Mouse (Mus musculus): ENCODE results near the gene Cnr2. TPM values are rescaled to one million over a fixed set of nuclear protein-coding genes. Genes with fewer than 3 reads are reported as not detected.

The Cnr2 gene
- total RNA-seq, 2 experiments from 2014 or later = 0.47 to 0.60 TPM

GRCm38 (mm10) chr4:135874564-135875535, 20.3 kb upstream of the Cnr2 start:
- intact Hi-C loops (cut with DNase I; ENCODE audit: low total_unique reads) = no loop called here
- no peak for DNase-seq

GRCm38 (mm10) chr4:135875546-135875945, 19.6 kb upstream of the Cnr2 start:
- DNase-seq = no peak
- intact Hi-C loops (cut with DNase I; ENCODE audit: low total_unique reads) = no loop called here

DNA sequence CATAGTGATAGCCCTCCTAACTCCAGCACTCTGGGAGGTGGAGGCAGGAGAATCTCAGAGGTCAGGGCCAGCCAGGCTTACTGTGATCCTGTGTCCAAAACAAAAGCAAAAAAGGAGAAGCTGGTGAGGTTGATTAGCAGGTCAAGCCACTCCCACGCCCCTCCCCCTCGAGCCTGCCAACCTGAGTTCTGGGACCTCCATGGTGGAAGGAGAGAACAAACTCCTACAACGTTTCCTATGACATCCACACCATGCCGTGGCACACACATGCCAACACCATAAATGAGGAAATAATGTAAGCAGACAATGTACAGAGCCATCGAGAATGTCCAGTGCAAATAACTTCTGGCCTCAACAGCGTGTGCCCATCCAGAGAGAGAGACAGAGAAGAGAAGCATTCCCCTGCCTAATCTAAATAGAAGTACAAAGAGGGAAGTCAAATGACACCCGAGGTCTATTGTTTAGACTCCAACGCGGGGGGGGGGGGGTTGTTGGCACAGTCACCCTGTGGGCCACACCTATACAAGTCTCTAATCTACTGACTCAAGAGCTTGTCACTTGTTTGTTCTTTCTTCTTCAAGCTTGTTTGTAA, 19.1 kb upstream of the Cnr2 start:
- DNase-seq = peak; percentile 67
- intact Hi-C loops (cut with DNase I; ENCODE audit: low total_unique reads) = no loop called here

DNA sequence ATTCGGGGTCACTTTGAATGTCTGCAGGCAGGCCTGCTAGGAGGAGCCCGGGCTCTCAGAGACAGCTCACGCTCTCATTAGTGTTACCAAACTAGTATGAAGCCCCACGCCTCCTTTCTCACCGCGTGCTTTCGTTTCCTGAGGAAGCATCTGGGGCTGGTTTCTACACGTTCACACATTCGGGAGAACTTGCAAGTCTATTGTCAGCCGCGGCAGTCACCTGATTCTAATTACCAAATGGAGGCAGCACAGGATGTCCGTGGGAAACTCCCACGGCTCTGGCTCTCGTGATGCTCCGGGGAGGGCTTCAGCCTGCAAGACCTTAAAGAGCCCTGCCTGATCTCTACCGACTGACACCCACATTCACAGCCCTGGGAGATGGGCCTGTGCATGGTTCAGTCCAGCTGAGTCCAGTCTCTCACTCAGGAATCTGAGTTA, 18.6 kb upstream of the Cnr2 start:
- intact Hi-C loops (cut with DNase I; ENCODE audit: low total_unique reads) = no loop called here
- peak; percentile 65 for DNase-seq

- intact Hi-C loops (cut with DNase I; ENCODE audit: low total_unique reads) = no loop called here
These were observed 17.5 kb upstream of the Cnr2 start for GRCm38 (mm10) chr4:135877742-135878141.

GRCm38 (mm10) chr4:135879021-135879420, 16.2 kb upstream of the Cnr2 start:
- intact Hi-C loops (cut with DNase I; ENCODE audit: low total_unique reads) = no loop called here
- DNase-seq = no peak

More at GRCm38 (mm10) chr4:135877742-135878141, 17.5 kb upstream of the Cnr2 start:
- no peak for DNase-seq

DNA sequence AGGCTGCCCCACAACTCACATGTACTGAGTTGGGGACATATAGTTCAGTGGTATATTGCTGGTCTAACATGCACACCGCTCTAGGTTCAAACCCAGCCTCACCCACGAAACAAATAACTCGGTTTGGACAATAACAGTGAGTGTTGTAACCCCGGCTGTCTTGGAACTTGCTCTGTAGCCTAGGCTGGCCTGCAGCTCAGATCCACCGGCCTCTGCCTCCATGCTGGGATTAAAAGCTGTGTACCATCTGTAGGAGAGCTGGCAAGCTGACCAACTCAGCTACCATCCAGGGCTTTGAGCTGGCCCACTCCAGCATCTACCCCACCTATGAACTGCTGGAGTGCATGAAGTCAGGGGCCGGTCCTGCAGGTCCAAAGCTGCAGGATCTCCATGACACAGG, 15.2 kb upstream of the Cnr2 start:
- intact Hi-C loops (cut with DNase I; ENCODE audit: low total_unique reads) = loop anchor here (5.0 kb wide), 2 partner anchors 63 to 78 kb away; no protein-coding TSS in a partner anchor
- DNase-seq = no peak

DNA sequence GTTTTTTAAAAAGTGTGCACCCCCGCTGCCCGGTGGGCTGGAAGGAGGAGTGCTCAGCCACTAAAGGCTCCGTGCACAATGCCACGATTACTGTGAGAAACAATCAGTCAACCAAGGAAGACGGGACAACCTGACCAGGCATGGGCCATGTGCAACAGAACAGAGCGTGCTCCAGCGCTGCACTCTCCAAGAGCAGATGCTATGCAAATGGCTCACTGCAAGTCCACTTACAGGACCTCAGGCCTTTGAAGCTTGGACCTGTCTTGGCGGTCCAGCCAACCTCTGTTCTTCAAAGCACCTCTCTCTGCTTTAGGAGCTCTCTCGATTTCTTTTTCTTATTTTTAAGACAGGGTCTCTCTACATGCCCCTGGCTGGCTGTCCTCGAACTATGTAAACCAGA, 14.6 kb upstream of the Cnr2 start:
- intact Hi-C loops (cut with DNase I; ENCODE audit: low total_unique reads) = loop anchor here (5.0 kb wide), 2 partner anchors 63 to 78 kb away; no protein-coding TSS in a partner anchor
- no peak for DNase-seq

DNA sequence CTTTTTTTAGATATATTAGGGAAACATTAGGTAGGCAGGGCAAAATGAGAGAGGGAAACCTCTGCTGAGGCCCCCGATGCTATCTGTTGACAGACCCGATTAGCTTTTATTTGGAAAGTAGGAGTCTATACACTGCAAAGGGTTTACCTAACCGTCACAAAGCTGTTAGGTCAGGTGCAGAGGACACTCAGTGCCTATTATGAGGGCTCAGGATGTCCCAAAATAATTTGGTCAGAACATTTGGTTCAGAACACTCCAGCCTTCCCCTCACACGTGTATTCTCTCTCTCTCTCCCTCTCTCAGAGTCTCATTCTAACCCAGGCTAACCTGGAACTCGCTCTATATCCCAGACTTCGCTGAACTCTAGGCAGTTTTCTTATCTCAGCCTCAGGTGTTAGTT, 13.2 kb upstream of the Cnr2 start:
- intact Hi-C loops (cut with DNase I; ENCODE audit: low total_unique reads) = loop anchor here (5.0 kb wide), 2 partner anchors 65 to 80 kb away; no protein-coding TSS in a partner anchor
- DNase-seq = no peak

- DNase-seq = no peak
- intact Hi-C loops (cut with DNase I; ENCODE audit: low total_unique reads) = loop anchor here (5.0 kb wide), 2 partner anchors 66 to 81 kb away; no protein-coding TSS in a partner anchor
These were observed 11.8 kb upstream of the Cnr2 start for GRCm38 (mm10) chr4:135883401-135883851.

DNA sequence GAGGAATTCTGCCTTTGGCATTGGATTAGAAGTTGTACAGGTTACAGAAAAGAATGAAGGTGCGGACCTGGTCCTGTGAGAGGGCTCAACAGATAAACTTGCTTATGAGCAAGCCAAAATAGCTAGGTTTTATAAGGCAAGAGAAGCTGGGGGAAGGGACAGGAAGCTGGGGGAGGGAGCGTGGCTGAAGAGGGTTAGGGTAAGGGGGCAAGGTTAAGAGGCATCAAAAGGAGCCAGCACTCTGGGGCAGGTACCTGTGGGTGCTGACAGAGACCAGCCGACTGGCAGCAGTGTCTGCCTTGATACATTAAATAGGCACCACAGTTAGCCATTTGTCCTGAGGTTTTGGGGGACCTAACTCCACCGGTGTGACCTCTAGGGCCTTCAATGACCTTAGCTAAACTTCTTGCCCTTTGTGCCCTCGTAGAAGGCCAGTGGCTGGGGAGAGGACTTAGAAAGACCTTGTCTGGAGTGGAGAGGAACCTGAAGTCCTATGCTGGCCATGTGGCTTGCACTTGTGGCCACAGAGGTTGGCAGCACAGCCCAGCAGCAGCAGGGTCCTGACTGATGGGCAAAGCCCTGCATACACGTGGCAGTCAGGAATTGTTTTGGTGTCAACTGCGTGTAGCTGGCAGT, 11.2 kb upstream of the Cnr2 start:
- intact Hi-C loops (cut with DNase I; ENCODE audit: low total_unique reads) = loop anchor here (5.0 kb wide), 2 partner anchors 67 to 82 kb away; no protein-coding TSS in a partner anchor
- DNase-seq = no peak

- intact Hi-C loops (cut with DNase I; ENCODE audit: low total_unique reads) = loop anchor here (5.0 kb wide), 2 partner anchors 67 to 82 kb away; no protein-coding TSS in a partner anchor
- no peak for DNase-seq
These were observed 10.7 kb upstream of the Cnr2 start for GRCm38 (mm10) chr4:135884531-135884930.

- DNase-seq = no peak
- intact Hi-C loops (cut with DNase I; ENCODE audit: low total_unique reads) = no loop called here
These were observed 9.5 kb upstream of the Cnr2 start for GRCm38 (mm10) chr4:135885676-135886075.

DNA sequence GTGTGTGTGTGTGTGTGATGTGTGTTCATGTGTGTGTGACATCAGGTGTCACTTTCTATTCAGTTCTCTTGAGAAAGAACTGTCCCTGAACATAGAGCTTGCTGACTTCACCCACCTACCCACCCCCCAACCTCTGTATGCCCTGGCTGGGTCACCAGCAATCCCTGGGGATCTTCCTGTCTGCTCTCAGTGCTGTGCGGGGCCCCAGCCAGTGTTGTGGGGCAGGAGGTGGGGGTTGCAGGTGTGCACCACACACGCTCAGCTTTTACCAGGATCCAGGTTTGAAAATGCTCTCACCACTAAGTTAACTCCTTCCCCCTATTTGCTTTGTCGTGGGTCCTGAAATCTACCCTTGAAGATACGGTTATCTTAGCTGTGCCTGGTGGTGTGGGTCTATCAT, 9.0 kb upstream of the Cnr2 start:
- intact Hi-C loops (cut with DNase I; ENCODE audit: low total_unique reads) = no loop called here
- DNase-seq = no peak

DNA sequence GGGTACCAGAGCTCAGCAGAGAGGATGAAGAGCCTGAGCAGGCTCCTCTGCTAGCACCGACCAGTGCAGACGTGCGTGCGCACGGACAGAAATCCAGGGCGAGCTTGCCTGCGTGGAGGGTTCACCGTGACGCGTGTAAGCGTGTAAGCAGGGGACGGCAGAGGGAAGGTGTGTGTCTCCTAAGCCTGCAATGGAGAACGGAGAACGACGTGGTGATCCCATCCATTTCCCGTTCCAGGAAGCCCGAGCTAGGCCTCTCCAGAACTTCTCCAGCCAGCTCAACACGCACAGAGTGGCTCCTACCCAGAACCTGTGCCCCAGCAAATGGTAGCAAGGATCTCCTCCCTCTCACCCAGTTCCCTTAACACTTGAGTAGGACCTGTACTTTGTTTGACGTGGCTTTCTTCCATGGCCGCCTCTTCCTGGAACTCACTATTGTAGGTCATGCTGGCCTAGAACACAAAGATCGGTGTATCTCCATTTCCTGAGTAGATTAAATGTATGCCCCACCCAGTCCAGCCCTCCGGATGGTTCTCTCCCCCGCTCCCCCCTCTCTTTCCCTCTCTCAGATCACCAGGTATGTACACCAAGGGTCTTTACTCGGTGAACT, 6.6 kb upstream of the Cnr2 start:
- intact Hi-C loops (cut with DNase I; ENCODE audit: low total_unique reads) = no loop called here
- DNase-seq = no peak

DNA sequence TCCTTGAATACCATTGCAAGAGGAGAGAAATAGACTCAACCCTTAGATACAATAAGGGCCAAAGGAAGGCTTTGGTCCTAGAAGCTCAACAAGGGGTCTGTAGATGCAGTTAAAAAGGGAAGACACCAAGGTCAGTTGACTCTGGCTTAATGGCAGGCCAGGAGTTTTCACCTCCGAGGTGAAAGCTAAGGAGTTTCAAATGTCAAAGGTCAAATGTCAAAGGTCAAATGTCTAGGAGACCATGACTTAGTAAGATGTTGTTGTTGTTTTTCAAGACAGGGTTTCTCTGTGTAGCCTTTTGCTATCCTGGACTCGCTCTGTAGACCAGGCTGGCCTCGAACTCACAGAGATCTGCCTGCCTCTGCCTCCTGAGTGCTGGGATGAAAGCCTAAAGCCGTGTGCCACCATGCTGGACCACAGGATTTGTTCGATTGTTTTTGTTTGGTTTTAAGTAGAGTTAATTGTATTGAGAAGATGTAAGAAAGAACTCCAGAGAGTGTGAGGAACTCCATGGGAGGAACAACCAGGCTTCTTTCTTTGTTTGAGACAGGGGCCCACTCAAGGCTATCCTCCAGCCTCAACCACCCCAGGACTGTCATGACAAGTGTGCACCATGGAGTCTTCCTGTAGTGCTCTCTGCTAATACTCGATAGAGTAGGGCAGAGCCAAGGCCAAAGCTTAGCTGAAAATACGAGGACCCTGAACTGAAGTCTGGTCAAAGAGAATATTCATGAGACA, 5.9 kb upstream of the Cnr2 start:
- DNase-seq = no peak
- intact Hi-C loops (cut with DNase I; ENCODE audit: low total_unique reads) = no loop called here

GRCm38 (mm10) chr4:135889884-135890283, 5.3 kb upstream of the Cnr2 start:
- intact Hi-C loops (cut with DNase I; ENCODE audit: low total_unique reads) = loop anchor here (5.0 kb wide), 1 partner anchor 42 kb away; no protein-coding TSS in a partner anchor

GRCm38 (mm10) chr4:135891539-135891938, 3.7 kb upstream of the Cnr2 start:
- no peak for DNase-seq
- intact Hi-C loops (cut with DNase I; ENCODE audit: low total_unique reads) = loop anchor here (5.0 kb wide), 1 partner anchor 41 kb away; no protein-coding TSS in a partner anchor

More at GRCm38 (mm10) chr4:135889884-135890283, 5.3 kb upstream of the Cnr2 start:
- peak; percentile 75 for DNase-seq
